Mouse (Mus musculus) frontal cortex, adult 2 months (tissue): ENCODE measurements around the gene Smarcd1. TPM values are rescaled to one million over a fixed set of nuclear protein-coding genes. Genes with fewer than 3 reads are reported as not detected.
A peak's percentile ranks its signal among the peaks of the same experiment; 100 is the strongest.
"Not testable (repeated sequence)": the region's sequence is repeated elsewhere in the genome, so short reads cannot be mapped to it uniquely, and the experiment has no call there.

Experiments
- DNase-seq, 2 experiments: peaks; one replicate each; pipeline ENCODE4 v3.0.0; 2022; ENCODE audit warnings: low spot score in 1 of 2; ENCODE audit errors: extremely low spot score in 1 of 2
- polyA plus RNA-seq: library from polyadenylated mRNA; depleted of rRNA; stranded (reverse); fragments of >200 nt; gene quantifications from 2 replicates; pipeline ENCODE4 v1.2.3, GENCODE M21; 2012; rRNA removed

The Smarcd1 gene
- polyA plus RNA-seq, 1 experiment = 189 TPM

- not testable (repeated sequence) for DNase-seq
Measured at GRCm38 (mm10) chr15:99727039-99727438, 25.1 kb downstream of the Smarcd1 start.

- DNase-seq = no peak
Measured at GRCm38 (mm10) chr15:99727525-99727924, 25.6 kb downstream of the Smarcd1 start.

- no peak for DNase-seq
Measured at GRCm38 (mm10) chr15:99728211-99728610, 26.3 kb downstream of the Smarcd1 start.

- no peak for DNase-seq
Measured at GRCm38 (mm10) chr15:99729056-99729783, 27.3 kb downstream of the Smarcd1 start.

GRCm38 (mm10) chr15:99731167-99731566, 29.2 kb downstream of the Smarcd1 start:
- no peak for DNase-seq

- DNase-seq = no peak
Measured at GRCm38 (mm10) chr15:99731678-99732077, 29.7 kb downstream of the Smarcd1 start.

GRCm38 (mm10) chr15:99733186-99733585, 31.3 kb downstream of the Smarcd1 start:
- DNase-seq = no peak

- DNase-seq = peak; percentile 100
Measured at GRCm38 (mm10) chr15:99735631-99736030, 33.7 kb downstream of the Smarcd1 start.

- peak in 1 of 2 experiments; percentile 64 for DNase-seq
Measured at GRCm38 (mm10) chr15:99736675-99737074, 34.7 kb downstream of the Smarcd1 start.

- DNase-seq = no peak
Measured at GRCm38 (mm10) chr15:99740229-99740628, 38.3 kb downstream of the Smarcd1 start.

GRCm38 (mm10) chr15:99754204-99754603, 52.3 kb downstream of the Smarcd1 start:
- DNase-seq = no peak

Other genes with a start within 250 kb of the Smarcd1 start
- gene Nckap5l, start 244.4 kb upstream of the Smarcd1 start, polyA plus RNA-seq = 14.4 and 14.6 TPM in 2 replicates
- 5.7 and 6.8 TPM in 2 replicates for gene Bcdin3d, start 227.4 kb upstream of the Smarcd1 start, polyA plus RNA-seq
- 161 and 168 TPM in 2 replicates for gene Faim2, start 174.0 kb upstream of the Smarcd1 start, polyA plus RNA-seq
- gene Aqp2, start 123.1 kb upstream of the Smarcd1 start, polyA plus RNA-seq = 0.08 and 0.20 TPM in 2 replicates
- gene Aqp5, start 111.3 kb upstream of the Smarcd1 start, polyA plus RNA-seq = 1.2 and 1.5 TPM in 2 replicates
- 0.56 and 0.84 TPM in 2 replicates for gene Aqp6, start 100.7 kb upstream of the Smarcd1 start, polyA plus RNA-seq
- 11.8 and 13.8 TPM in 2 replicates for gene Racgap1, start 50.5 kb upstream of the Smarcd1 start, polyA plus RNA-seq
- 78.1 and 80.7 TPM in 2 replicates for gene Asic1, start 31.8 kb upstream of the Smarcd1 start, polyA plus RNA-seq
- 1.00 TPM in 1 of 2 replicates, not detected in the other for gene Gm17349, start 3.4 kb downstream of the Smarcd1 start, polyA plus RNA-seq
- 52.2 and 56.5 TPM in 2 replicates for gene Gpd1, start 15.4 kb downstream of the Smarcd1 start, polyA plus RNA-seq
- 218 and 238 TPM in 2 replicates for gene Cox14, start 23.5 kb downstream of the Smarcd1 start, polyA plus RNA-seq
- 45.7 and 48.0 TPM in 2 replicates for gene Cers5, start 70.8 kb downstream of the Smarcd1 start, polyA plus RNA-seq
- gene Lima1, start 173.3 kb downstream of the Smarcd1 start, polyA plus RNA-seq = 16.4 and 17.6 TPM in 2 replicates